Mouse (Mus musculus) midbrain, embryonic 12.5 days (tissue): ENCODE results near the gene AI854703. TPM values are rescaled to one million over a fixed set of nuclear protein-coding genes. Genes with fewer than 3 reads are reported as not detected.

ENCODE experiments used
- ATAC-seq: fragments of 200-750 bp; cut with Nextera tagmentation; 2 replicates; pipeline ENCODE4 v1.8.0; 2017; ENCODE audit warnings: low read depth, moderate TSS enrichment, moderate library complexity; ENCODE audit not compliant: low FRiP score
- H3K27ac ChIP-seq: fragments of 300-500 bp; sonication (generic); replicated peaks from 2 replicates; pipeline ENCODE4 v1.5.1; 2016; ENCODE audit warnings: mild to moderate bottlenecking
- H3K27me3 ChIP-seq: fragments of 300-500 bp; sonication (generic); 2 replicates; pipeline ENCODE4 v1.6.1; 2016; ENCODE audit warnings: mild to moderate bottlenecking
- H3K36me3 ChIP-seq: fragments of 300-500 bp; sonication (generic); 2 replicates; pipeline ENCODE4 v1.6.1; 2016
- H3K4me1 ChIP-seq: fragments of 300-500 bp; sonication (generic); 2 replicates; pipeline ENCODE4 v1.6.1; 2016
- H3K4me2 ChIP-seq: fragments of 300-500 bp; sonication (generic); replicated peaks from 2 replicates; pipeline ENCODE4 v1.6.1; 2016; ENCODE audit warnings: mild to moderate bottlenecking, moderate library complexity
- H3K4me3 ChIP-seq: fragments of 300-500 bp; sonication (generic); 2 replicates; pipeline ENCODE4 v1.5.1; 2016; ENCODE audit warnings: mild to moderate bottlenecking
- H3K9ac ChIP-seq: fragments of 300-500 bp; sonication (generic); replicated peaks from 2 replicates; pipeline ENCODE4 v1.6.1; 2016; ENCODE audit warnings: mild to moderate bottlenecking, moderate library complexity
- H3K9me3 ChIP-seq: fragments of 300-500 bp; sonication (generic); 2 replicates; pipeline ENCODE4 v1.6.1; 2016; ENCODE audit warnings: mild to moderate bottlenecking
- WGBS: fragments of 180-500 bp; shearing (Covaris S2); methylation state at CpG from one replicate; pipeline ENCODE4 v1.1.7; 2016; 5-methylcytosine and 5-hydroxymethylcytosine counted together
- polyA plus RNA-seq: library from polyadenylated mRNA; unstranded; fragments of >200 nt; fragmentation: Nextera tagmentation; extraction: Ambion mirVana; gene quantifications from 2 replicates; pipeline ENCODE4 v1.2.1, GENCODE M21; 2016

The AI854703 gene
- 1.4 and 1.5 TPM in 2 replicates for polyA plus RNA-seq

GRCm38 (mm10) chr6:48626464-48626863 is at the start of gene AI854703:
AI854703 (plus strand) TSS chr6:48626764.
- Histone ChIP-seq H3K27me3 (peaks cover 58% of the 10 kb centered on the region), H3K4me3 (peak within 1 kb of the TSS; percentile 44), H3K36me3 (peaks cover 3% of the 10 kb centered on the region; the same call in 1 of the 2 replicates), H3K9ac (peak within 1 kb of the TSS; percentile 40), H3K27ac (no peak within 1 kb of the TSS), H3K4me2 (peak within 1 kb of the TSS; percentile 71), H3K9me3 (no peaks in the 10 kb centered on the region), H3K4me1 (peaks cover 20% of the 10 kb centered on the region)
- 24% methylated on average over 8 of the region's 8 CpGs for WGBS
- ATAC-seq, result no peak

GRCm38 (mm10) chr6:48578736-48579135 is 47.8 kb upstream of the AI854703 start:
- H3K9ac ChIP-seq, result no peak overlapping the region
- H3K27me3 ChIP-seq, result no peaks in the 10 kb centered on the region
- H3K36me3 ChIP-seq, result no peaks in the 10 kb centered on the region
- no peaks in the 10 kb centered on the region for H3K9me3 ChIP-seq
- ATAC-seq, result no peak
- H3K4me3 ChIP-seq, result no peak overlapping the region
- no peak overlapping the region for H3K4me2 ChIP-seq
- no peak overlapping the region for H3K27ac ChIP-seq
- no peaks in the 10 kb centered on the region for H3K4me1 ChIP-seq
- 74% methylated on average over 5 of the region's 5 CpGs for WGBS

- H3K4me3 ChIP-seq, result no peak overlapping the region
- H3K9ac ChIP-seq, result no peak overlapping the region
- no peaks in the 10 kb centered on the region for H3K36me3 ChIP-seq
- no peaks in the 10 kb centered on the region for H3K9me3 ChIP-seq
- WGBS, result 50% methylated on average over 5 of the region's 5 CpGs
- no peaks in the 10 kb centered on the region for H3K4me1 ChIP-seq
- no peaks in the 10 kb centered on the region for H3K27me3 ChIP-seq
- no peak for ATAC-seq
- no peak overlapping the region for H3K4me2 ChIP-seq
- H3K27ac ChIP-seq, result no peak overlapping the region
Measured at GRCm38 (mm10) chr6:48579215-48579648, 47.3 kb upstream of the AI854703 start.

DNA sequence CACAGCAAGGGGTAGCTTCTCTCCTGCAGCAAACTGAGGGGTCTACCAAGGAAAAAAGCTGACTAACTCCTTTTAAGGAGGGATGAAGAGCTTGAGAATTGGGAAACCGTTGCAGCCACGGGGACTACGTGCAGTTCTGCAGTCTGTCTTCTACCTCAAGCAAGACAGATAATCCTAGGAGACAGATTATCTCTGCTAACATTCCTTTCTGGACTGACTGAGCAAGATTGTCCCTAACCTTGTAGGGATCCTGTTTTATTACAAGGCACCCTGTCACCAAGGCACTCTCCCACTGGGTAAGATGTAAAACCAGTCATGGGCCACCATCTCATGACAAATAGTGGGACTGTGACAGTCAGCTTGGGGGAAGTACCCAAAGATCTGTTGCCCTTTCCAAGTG is 45.3 kb upstream of the AI854703 start:
- Histone ChIP-seq H3K27me3 (no peaks in the 10 kb centered on the region), H3K4me1 (no peaks in the 10 kb centered on the region), H3K9me3 (no peaks in the 10 kb centered on the region), H3K27ac (no peak overlapping the region), H3K36me3 (no peaks in the 10 kb centered on the region), H3K4me2 (no peak overlapping the region), H3K9ac (no peak overlapping the region), H3K4me3 (no peak overlapping the region)
- ATAC-seq, result no peak
- WGBS, result 26% methylated on average over 3 of the region's 3 CpGs

DNA sequence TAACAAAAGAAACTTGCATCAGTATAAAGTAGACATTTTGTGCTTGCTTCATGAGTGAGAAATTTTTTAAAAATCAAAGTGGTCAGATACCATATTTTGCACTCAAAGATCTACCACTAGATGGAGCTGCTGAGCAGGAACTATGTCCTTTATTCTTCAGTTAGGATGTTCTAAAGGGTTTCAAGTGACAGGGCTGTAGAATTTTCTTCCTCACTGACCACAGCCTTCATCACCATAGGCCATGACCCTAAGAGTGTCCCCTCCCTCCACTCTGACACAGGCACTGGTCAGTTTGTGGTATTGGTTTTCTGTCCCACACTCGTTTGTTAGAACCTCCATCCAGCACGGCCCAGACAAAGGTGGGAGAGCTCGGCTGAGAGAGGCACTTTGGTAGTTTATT is 44.5 kb upstream of the AI854703 start:
- no peaks in the 10 kb centered on the region for H3K9me3 ChIP-seq
- WGBS, result 73% methylated on average over 3 of the region's 3 CpGs
- H3K9ac ChIP-seq, result no peak overlapping the region
- ATAC-seq, result no peak
- no peaks in the 10 kb centered on the region for H3K36me3 ChIP-seq
- no peak overlapping the region for H3K27ac ChIP-seq
- H3K27me3 ChIP-seq, result no peaks in the 10 kb centered on the region
- H3K4me1 ChIP-seq, result no peaks in the 10 kb centered on the region
- no peak overlapping the region for H3K4me3 ChIP-seq
- no peak overlapping the region for H3K4me2 ChIP-seq

DNA sequence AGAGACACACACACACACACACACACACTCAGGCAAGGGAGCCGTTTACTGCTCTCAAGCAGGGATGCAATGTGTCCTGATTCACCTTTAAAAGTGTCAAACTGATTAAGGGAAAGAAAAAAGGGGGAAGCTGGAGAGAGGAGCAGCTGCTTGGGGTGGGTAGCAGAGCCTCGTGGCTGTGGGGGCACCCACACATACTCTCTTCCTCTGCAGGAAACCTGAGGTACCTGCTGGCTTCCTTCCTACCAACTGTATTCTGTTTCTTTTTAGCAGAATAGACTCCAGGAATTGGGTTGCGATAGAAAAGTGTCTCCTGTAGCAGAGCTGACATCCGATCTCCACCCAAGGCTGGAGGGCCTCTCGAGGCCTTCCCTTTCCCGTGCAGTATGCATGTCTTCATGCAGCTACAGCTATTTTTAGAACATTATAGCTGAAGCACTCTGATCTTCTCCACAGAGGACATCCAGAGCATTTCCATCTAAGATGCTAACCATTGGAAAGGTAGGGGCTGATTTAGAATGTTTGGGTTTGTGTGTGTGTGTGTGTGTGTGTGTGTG is 37.3 kb upstream of the AI854703 start, which contains the start of gene Gm45021:
Gene Gm45021 (plus strand): TSS at position 417 of the 557 bp plus-strand sequence.
- ATAC-seq, result no peak
- Histone ChIP-seq H3K9ac (no peak within 1 kb of the TSS), H3K9me3 (no peaks in the 10 kb centered on the region), H3K4me3 (no peak within 1 kb of the TSS), H3K27ac (no peak within 1 kb of the TSS), H3K27me3 (no peaks in the 10 kb centered on the region), H3K4me1 (0 out of 2 replicates have a peak, but pooled peaks cover 6% of the 10 kb centered on the region), H3K36me3 (no peaks in the 10 kb centered on the region), H3K4me2 (no peak within 1 kb of the TSS)
- 72% methylated on average over 6 of the region's 6 CpGs for WGBS

- 92% methylated on average over 3 of the region's 3 CpGs for WGBS
- H3K9ac ChIP-seq, result no peak overlapping the region
- no peak overlapping the region for H3K27ac ChIP-seq
- peaks cover 17% of the 10 kb centered on the region for H3K4me1 ChIP-seq
- no peaks in the 10 kb centered on the region for H3K27me3 ChIP-seq
- ATAC-seq, result no peak
- peaks cover 8% of the 10 kb centered on the region for H3K36me3 ChIP-seq
- H3K4me2 ChIP-seq, result no peak overlapping the region
- peaks cover 3% of the 10 kb centered on the region; the same call in 1 of the 2 replicates for H3K9me3 ChIP-seq
- H3K4me3 ChIP-seq, result no peak overlapping the region
Measured at GRCm38 (mm10) chr6:48591221-48591845, 35.2 kb upstream of the AI854703 start.

GRCm38 (mm10) chr6:48591871-48592270 is 34.7 kb upstream of the AI854703 start:
- no peak overlapping the region for H3K4me3 ChIP-seq
- no peaks in the 10 kb centered on the region for H3K27me3 ChIP-seq
- H3K4me2 ChIP-seq, result no peak overlapping the region
- H3K9ac ChIP-seq, result no peak overlapping the region
- H3K9me3 ChIP-seq, result peaks cover 7% of the 10 kb centered on the region
- H3K4me1 ChIP-seq, result peaks cover 17% of the 10 kb centered on the region
- no peak overlapping the region for H3K27ac ChIP-seq
- WGBS, result 91% methylated on average over 6 of the region's 6 CpGs
- H3K36me3 ChIP-seq, result peaks cover 13% of the 10 kb centered on the region
- ATAC-seq, result no peak

DNA sequence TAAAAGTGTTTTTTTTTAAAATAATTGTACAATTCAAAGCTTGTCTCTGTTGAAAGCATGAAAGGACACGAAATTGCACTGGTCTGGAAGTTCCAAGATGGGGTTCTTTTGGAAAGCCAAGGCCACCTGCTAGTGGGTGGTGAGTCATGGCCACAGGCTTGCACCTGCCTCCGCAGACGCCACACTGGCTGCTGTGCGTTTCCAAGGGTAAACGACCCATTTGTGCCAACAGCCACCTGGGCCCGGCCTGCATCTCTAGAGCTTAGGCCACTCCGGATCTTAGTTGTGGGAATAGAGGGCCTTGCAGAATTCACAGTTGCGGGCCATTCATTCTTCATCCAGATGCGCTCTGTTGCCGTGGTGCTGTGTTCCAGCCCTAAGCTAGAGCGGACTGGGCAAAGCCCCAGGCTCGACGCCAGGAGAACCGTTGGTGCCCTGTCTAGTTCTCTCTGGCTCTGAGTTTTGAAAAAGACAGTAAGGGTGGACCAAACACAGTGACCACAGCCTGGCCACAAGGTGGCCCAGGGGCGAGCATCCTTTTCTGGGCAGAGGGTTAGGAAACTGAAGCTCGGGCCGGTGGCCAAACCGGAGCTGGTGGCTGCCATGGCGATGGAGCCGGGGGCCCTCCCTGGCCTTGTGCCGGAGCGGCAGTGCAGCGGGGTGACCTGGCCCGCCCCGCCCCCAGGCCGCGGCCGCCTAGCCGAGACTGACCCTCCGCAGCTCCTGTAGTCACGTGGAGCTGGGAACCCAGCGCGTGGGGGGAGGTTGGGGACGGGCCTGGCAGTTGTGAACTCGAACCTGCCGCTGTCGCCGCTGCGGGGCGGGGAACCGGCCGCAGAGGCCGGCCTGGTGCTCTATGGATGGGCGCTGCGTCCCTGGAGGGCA is 33.2 kb upstream of the AI854703 start, which contains the start of the genes Repin1 and Gm44965:
Gene Repin1 (plus strand): TSS at position 726 of the 885 bp plus-strand sequence.
Gene Gm44965 (plus strand): TSS at position 784 of the 885 bp plus-strand sequence.
- WGBS, result 3% methylated on average over 44 of the region's 45 CpGs
- ATAC-seq, result peak; percentile 93
- H3K27ac ChIP-seq, result peak within 1 kb of the TSS; percentile 91
- H3K27me3 ChIP-seq, result no peaks in the 10 kb centered on the region
- peaks cover 17% of the 10 kb centered on the region for H3K4me1 ChIP-seq
- H3K36me3 ChIP-seq, result peaks cover 29% of the 10 kb centered on the region
- H3K4me2 ChIP-seq, result peak within 1 kb of the TSS; percentile 82
- H3K4me3 ChIP-seq, result peak within 1 kb of the TSS; percentile 85
- H3K9me3 ChIP-seq, result peaks cover 16% of the 10 kb centered on the region
- peak within 1 kb of the TSS; percentile 88 for H3K9ac ChIP-seq

DNA sequence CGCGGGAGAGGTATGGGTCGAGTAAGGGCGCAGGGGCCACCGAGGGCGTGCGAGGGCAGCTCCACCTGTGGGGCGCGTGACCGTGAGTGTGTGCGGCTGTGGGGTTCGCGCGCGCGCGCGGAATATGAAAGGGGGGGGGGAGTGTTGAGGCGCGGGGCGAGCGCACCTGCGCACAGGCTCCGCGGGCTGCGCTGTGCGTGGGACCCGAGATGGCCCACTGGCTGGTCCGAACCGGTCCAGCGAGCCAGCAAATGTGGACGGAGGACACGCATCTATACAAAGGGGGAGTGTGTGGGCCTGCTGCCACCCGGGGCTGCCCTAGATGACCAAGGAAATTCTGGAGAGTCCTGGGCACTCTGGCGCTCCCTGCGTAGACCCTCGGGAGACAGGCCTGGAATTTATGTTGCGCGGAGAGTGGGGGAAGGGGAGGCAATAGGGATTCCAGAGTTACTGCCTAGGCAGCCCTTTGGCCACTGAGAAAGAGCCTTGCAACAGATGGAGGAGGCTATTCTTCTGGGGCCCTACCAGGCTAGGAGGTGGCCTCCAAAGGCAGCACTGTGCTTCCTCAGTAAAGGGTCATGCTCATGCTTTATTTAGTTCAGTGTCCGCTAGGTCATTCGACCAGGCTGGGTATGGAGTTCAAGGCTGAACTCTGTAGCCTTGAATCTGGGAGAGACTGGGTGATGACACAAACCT is 32.4 kb upstream of the AI854703 start:
- Histone ChIP-seq H3K4me3 (peak overlapping the region; percentile 85), H3K9me3 (peaks cover 16% of the 10 kb centered on the region), H3K9ac (peak overlapping the region; percentile 88), H3K4me2 (peak overlapping the region; percentile 82), H3K36me3 (peaks cover 37% of the 10 kb centered on the region), H3K4me1 (peaks cover 17% of the 10 kb centered on the region), H3K27me3 (no peaks in the 10 kb centered on the region), H3K27ac (peak overlapping the region; percentile 91)
- ATAC-seq, result peak; percentile 72
- WGBS, result under 1% methylated on average over 41 of the region's 41 CpGs

DNA sequence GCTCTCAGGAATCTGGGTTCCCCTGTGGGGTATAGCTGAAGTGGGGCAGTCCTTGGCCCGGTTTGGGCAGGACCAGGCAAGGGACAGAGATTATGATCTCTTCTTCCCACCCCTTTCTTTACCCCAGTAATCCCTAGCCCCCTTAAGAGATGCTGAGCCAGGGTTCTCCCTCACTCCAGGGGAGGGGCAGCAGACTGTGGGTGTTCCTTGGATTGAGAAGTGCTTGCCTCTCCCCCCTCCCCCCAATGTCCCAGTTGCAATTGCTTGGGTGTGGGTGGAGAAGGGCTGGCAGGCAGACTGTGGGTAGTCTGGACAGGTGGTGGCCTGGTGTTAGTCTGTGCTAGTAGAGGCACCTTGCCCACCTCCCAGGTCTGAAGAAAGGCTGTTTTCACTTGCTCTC is 31.3 kb upstream of the AI854703 start:
- Histone ChIP-seq H3K27ac (no peak overlapping the region), H3K4me1 (peaks cover 17% of the 10 kb centered on the region), H3K36me3 (peaks cover 48% of the 10 kb centered on the region), H3K9ac (peak overlapping the region; percentile 88), H3K27me3 (no peaks in the 10 kb centered on the region), H3K4me3 (peak overlapping the region; percentile 85), H3K4me2 (peak overlapping the region; percentile 82), H3K9me3 (peaks cover 16% of the 10 kb centered on the region)
- no peak for ATAC-seq
- 60% methylated on average over 1 of the region's 1 CpGs for WGBS
